Mouse (Mus musculus): ENCODE results near the gene Tbata. TPM values are rescaled to one million over a fixed set of nuclear protein-coding genes. Genes with fewer than 3 reads are reported as not detected.

The Tbata gene
- total RNA-seq, 2 experiments from 2014 or later, result not detected

DNA sequence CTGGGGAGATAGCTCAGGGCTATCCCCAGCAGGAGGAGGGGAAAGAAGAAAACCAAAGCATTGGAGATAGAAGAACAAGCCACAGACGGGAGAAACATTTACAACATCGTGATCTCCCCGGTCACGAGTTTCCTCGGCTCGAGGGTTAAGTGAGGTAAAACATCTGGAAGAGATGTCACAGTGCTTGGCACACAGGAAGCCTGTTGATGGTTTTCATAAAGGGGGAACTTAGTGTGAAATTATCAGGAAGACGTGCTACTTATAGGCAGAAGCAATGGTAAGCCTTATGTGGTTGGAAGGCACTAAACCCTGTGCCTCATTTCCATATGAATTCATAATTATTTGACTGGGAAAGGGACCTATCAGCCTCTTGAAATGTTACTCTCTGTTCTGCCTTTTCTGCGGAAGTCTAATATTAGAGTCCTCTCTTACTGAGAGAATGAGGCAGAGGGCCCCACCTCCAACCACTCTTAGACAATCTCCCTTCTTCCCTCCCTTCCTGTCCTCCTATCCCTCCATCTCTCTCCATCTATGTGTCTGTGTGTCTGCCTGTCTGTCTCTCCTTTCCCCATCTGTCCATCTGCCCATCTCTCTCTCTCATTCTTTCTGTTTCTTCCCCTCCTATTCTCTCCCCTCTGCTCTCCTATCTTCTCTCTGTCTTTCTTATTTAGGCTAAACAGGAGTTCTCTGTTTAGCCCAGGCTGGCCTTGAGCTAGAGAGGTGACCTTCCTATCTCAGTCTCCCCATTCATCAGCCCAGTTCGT, 4.2 kb upstream of the Tbata start:
- DNase-seq, result no peak

DNA sequence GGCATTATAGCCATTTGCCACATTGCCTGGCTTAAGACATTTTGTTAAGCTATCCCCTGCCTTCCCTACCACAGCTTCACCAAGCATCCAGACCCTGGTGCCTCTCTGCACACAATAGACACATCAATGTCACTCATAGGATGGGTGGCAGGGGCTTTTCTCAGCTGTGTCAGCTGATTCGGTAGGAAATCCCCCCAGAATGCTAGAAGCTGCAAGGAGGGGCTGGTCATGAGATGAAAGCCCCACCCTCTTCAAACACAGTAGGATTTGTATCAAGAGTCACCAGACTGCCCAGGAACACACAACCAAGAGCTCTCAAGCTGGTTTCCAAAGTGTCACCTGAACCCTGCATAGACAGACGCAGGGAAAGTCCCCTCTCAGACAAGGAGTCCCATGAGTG, 3.4 kb upstream of the Tbata start:
- no peak for DNase-seq

DNA sequence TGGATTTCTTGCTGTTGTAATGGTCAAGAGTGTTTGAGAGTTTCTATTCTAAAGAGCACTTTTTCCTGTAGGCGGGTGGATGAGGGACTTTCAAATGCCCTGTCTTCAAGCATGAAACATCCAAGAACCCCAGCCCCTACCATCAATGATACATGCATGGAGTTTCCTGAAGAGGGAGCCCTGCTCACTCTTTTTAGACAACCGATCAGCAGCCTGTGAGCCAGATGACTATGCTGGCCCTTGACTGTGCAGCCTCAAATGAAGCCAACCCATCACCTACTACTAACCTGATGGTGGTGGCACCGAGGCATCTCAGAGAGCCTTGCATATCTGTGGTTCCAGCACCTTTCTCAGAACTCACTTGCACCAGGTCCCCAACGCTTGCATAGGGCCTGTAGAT, 742 bp downstream of the Tbata start:
- DNase-seq, result no peak

DNA sequence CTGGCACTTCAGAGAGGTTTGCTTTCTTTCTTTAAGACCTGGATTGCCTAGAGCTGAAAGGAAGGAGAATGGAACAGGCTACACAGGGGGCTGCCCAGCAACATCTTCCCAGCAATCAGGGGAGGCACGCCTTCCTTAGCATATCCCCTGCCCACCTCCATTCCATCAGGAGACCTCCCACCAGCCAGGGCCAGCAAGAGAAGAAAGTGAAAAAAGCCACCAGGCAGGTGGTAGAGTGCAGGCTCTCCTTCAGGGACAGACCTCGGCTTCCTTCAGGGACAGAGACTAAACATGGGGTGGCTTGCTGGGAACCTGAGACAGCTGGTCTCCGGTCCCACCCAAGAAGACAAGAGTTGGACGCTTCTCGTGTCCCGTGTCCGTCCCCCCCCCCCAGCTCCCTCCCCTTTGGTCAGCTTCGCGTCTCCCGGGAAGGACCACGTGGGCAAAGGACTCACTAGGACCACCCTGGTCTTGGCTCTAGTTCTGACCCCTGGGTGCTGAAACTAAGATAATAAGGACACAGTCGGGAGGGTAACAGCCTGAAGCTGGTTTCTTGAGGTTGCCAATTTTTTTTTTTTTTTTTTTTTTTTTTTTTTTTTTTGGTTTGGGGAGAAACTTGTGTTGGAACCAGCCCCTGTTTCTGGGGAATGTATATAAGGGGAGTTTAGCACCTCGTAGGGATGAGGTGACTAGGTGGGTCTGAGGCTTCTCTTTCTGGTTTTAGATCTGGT, 3.1 kb downstream of the Tbata start:
- no peak for DNase-seq

DNA sequence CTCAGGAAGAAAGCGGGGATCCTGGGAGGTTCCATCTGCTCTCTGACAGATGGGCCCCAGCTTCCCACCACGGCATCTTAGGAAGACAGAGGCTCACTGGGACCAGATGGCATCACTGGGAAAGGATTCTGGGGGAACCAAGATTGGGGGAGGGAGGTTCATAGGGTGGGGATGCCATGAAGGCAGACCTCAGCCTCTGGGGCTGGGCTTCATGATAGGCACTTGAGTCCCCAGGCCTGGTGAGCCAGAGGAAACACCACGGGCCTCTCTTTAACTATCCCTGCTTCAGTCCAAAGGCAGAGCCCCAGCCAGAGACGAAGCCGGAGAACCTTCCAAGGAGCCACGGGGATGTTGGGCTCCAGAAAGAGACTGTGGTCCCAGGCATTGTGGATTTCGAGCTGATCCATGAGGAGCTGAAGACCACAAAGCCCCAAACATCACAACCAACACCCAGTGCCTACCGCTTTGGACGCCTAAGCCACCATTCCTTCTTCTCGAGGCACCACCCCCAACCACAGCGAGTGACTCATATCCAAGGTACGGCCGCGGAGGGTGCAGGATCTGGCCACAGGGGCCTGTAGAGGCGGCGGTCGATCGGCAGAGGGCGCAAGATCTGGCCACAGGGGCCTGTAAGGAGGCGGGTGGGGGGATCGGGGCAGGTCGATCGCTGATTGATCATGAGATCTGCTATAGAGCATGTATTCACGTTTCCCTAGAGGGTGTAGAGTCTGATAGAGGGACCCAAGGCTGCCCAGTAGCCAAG, 3.9 kb downstream of the Tbata start:
- no peak for DNase-seq

DNA sequence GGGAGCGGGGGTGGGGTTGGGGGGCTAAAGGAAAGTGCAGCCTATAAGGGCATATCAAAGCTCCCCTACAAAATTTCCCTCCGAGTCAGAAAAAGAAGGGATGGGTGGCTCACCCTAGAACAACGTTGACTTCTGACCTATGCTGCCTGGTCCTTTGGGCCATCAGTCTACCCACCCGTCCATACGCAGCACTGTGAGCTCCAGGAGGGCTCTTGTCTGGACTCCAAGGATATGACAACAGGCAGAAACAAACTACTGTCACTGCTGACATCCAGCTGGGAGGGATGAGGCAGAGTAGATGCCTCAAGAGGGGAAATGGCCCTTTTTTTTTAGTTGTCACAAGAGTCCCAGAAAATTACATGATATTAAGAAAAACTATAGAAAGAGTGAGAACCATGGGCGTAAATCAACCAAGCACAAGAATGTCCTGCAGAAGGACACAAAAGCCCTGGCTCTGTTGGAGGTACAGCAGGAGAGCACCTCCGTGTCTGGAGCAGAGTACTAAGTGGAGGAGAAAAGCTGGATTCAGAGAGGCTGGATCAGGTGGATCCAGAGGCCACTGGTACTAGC, 4.6 kb downstream of the Tbata start:
- no peak for DNase-seq

DNA sequence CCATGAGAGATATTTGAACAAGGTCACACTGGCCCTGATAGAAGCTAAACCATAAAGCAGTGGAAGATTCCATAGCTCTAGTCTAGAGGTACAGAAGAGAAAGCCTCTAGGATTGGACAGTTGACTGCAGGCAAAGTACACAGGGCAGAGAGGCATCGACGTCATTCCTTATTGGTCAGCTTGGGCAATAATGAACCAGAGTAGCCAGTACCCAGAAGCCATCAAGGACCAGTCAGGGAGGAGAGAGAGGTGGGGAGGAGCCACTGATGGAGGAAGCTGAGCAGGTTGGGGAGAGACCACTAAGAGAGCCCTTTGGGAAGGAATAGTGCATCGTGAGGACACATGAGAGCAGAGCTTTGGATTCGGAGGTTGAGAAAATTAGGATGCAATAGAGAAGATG, 6.0 kb downstream of the Tbata start:
- DNase-seq, result no peak

DNA sequence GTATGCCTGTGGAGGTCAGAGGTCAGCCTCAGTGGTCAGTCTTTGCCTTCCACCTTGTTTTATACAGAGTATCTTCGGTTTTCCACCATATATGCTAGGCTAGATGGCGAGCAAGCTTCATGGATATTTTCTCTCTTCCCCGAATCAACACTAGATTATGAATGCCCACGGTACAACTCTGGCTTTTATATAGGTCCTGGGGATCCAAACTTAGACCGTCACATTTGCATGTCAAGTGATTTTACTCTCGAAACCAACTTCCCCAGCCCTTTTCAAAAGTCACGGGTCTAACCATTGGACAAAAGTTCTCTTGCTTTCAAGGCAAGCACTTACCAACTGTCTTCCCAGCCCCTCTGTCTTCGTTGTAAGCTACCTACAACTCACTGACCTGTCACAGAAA, 6.9 kb downstream of the Tbata start:
- no peak for DNase-seq

DNA sequence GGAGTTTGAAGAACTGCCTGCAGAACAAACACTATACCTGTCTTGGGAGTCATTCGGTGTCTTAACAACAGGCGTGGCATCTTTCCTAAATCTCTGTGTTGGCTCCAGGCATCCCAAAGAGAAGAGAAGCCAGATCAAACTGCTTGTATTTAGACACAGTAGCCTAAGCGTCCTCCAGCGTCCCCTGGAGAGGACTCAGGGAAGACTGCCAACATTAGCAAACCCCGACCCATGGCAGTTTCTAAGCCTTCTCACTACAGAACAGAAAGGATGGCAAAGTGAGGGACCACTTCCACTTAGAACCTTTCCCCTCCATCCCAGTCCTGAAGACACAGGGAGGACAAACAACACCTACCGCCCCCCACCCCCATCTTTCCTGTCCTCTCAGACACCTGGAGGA, 8.2 kb downstream of the Tbata start:
- DNase-seq, result no peak

DNA sequence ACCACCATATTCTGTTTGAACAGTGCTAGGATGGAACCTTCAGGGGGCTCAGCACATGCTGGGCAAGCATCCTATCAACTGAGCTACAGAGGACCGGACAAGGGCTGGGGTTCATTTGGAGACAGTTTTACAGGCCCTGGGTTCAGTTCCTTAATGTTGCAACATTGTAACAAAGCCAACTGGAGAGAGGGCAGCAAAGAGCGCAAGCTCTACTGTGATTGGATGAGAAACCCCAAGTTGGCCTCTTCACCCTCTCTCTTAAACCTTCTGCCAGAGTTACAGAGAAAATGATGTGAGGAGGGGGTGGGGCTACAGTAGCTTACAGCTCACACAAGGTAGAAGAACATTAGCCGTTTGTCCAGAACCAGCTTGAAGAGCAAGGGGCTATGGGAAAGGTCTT, 15.2 kb downstream of the Tbata start:
- no peak for DNase-seq

DNA sequence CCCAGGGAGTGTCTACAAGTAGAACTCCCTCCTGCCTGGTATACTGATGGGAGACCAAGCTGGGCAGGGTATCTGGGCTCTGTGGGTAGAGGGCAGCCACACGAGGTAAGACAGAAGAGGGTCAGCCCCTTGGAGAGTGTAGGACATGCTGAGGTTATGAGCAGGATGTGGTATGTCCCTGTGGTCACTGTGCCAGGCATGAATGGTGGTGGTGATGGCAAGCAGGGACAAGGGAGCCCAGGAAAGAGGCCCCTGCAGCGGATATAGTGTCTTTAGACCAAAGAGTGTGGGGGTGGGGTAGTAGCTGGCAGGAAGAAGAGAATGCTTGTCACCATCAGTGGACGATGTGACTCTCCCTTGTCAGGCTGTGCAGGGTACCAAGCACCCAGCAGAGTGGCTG, 16.3 kb downstream of the Tbata start:
- no peak for DNase-seq

DNA sequence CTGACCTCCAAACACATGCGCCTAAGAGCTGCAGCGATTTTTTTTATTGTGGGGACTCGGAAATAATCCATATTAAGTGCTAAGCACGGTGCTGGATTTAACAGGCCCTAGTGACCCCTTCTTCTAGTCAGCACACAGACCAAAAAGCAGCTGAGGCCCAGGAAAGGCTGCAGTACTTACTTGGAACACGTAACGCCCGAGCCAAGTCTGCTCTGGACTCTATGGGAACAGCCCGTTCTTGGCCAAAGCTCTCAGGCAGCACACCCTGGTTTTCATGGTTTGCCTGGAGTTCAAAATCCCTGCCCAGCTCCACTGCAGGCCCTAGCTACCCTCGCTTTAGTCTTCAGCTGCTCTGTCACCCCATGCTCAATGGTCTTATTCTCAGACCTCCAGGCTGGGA, 22.9 kb downstream of the Tbata start:
- DNase-seq, result no peak

DNA sequence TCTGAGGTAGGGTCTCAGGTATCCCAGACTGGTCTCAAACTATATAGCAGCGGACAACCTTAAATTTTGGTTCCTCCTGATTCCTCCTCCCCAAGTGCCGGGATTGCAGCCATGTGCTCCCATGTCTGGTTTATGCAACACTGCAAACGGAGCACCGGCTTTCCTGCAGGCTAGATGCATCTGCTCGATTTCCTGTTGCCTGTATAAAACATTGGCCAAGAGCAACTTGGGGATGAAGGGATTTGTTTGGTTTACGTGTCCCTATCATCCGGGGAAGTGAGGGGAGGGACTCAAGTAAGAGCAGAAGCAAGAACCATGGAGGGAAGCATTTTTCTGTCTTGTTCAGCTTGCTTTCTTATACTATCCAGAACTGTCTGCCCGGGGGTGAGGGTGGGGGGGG, 23.5 kb downstream of the Tbata start:
- no peak for DNase-seq

DNA sequence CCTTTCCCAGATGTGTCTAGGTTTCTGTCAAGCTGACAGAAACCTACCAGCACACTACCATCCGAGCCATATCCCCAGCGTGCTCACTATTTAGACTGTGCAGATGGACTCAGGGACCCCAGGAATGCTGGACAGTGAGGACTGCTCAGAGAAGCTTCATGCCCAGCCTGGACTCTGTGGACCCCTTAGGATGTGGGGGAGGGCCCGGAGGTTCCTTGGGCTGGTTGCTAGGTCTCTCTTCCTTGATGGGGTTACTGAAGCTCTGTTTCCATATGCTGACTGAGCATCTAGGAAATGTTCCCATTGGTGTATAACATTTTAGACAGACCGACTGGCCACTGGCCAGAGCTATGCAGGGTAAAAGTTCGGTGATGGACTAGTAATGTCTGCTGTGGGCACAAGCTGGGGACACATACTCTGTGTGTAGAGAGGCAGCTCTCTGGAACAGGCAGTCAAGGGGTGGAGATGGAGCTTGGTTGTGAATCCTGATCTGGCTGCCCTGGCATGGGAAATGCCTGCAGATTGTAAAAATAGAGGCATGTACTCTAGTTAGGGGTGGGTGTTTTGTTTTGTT, 24.1 kb downstream of the Tbata start:
- DNase-seq, result no peak

DNA sequence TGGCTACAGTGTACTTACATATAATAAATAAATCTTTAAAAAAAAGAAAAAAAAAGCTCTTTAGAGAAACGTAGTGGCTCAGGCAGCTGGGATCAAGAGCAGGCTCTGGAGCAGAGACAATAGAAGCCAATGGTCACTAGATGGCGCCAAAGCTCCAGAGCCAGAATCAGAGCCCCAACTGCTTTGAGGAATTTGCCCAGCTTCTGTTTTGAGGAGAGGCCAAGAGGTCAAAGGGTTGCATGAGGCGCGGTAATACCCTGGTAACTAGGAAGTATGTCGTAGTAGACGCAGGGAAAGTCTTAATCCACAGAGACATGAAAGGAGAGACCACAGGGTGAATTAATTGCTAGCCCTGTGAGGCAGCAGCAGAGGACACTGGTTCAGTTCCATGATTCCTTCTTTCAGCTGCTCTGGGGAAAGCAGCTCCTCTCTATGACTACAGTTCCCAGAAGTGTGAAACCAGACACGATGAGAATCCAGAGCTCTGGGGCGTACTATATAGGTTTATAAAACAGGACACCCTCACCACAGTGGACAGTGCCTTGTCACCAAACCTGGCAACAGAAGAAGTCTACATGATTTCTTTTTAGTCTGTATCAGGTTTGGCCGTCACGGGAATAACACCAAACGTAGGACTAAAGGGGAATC, 27.9 kb downstream of the Tbata start:
- peak; percentile 75 for DNase-seq

DNA sequence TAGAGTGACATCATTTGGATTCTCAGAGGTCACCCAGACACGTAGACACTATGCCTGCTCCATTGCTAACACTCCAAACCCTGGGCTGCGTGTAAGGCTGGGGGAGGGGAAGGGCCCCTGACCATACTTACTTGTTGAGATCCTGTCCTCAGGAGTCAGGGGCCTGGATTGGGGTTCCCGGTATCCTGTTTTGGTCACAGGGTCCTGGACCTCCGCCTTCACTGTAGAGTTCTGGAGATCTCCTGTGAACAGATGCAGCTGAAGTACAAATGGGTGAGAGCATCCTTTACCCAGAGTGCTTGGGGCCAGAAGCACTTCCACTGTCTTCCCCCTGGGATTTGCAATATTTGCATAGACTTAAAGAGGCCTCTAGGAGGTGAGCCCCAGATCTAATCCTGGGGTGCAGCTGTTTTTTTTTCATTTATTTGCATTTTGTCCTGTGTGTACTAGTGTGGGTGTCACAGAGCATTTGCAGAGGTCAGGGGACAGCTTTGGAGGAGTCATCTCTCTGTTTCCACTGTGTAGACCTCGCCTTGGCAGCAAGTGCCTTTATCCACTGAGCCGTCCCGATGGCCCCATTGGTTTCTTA, 28.6 kb downstream of the Tbata start:
- DNase-seq, result no peak

DNA sequence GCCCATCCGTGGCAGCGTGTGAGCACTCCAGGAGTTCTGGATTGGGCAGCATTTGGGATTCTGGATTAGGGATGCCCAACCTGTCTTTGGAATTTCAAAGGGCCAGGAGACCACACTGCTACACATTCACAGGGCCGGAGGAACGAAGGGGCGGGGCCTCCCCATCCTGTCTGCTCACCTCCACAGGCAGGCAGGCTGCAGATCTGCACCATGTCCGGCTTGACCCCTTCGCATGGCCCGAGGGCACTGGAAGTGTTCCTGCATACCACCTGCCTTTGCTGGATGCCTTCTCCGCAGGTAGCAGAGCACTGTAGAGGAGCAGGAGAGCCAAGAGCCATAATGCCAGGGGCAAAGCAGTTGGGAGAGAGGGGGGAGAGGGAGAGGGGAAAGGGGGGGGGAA, 29.2 kb downstream of the Tbata start:
- no peak for DNase-seq

DNA sequence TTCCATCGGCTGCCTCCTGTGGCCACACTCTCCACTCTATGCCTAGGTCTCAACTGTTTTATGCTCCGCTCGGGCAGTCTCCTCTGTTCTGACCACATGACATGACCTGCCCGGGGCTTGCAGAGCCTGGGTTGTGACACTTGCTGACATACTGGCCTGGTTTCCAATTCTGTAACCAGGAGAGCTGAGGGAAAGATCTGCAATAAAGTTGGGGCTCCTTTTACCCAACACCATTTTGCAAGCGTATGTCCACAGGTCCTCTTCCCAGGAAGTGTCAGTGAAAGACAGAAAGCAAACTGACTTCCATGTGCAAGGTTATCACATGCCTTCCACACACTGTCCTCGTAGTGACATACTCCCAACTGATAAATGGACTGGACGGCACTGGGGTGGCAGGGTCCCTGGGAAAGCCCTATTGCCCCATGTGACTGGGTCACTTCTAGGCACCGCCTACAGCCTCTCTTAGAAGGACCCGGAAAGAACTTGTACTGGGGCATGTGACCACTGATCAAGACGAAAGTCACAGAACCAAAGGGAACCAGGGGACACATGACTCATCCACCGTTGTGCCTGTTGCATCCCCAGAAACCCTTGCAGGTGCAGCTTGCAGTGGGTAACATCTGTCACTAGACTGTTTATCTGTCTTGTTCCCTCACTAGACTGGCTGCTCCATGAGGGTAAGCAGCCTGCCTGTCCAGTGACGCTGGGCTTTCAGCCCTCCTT, 30.0 kb downstream of the Tbata start:
- no peak for DNase-seq

DNA sequence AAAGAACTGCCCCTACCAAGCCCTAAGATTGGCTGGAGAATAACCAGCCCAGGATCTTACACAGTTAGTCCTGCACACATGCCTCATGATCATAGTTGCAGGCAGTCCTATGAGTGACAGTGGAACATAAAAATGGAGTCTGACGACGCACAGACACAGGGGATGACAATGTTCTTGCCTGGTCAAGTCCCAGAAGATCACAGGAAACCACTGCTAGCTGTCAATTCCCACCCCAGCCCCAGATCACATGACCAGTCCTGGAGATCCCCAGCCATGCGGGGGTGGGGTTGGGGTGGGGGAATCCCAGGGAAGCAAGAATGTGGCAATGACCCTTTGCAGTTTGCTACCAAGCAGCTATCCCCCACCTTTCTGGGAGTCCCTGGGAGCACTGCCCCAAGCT, 32.2 kb downstream of the Tbata start:
- DNase-seq, result no peak

DNA sequence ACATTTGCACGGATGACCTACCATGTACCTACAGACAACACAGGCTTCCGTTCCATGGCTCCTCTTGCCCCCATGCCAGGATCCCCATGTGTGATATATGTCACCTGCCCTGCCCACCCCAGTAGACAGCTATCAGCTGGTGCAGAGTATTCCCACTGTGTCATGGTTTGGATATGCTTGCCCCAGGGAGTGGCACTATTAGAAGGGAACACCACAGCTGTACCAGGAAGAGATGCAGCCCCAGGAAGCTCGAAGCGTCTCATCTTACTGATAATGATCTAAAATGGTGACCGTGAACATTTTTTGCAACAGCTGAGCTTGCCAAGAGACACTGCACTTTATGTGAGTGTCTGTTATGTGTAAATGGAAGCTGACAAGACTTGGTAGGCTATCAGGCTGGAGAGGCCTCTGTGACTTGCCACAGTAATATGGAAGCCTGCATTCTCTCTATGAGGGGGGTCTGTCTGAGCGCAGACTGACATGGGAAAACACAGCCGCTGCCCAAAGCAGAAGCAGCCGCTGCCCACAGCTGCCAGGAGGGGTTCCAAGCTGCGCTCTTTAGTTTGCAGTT, 36.4 kb downstream of the Tbata start:
- no peak for DNase-seq

DNA sequence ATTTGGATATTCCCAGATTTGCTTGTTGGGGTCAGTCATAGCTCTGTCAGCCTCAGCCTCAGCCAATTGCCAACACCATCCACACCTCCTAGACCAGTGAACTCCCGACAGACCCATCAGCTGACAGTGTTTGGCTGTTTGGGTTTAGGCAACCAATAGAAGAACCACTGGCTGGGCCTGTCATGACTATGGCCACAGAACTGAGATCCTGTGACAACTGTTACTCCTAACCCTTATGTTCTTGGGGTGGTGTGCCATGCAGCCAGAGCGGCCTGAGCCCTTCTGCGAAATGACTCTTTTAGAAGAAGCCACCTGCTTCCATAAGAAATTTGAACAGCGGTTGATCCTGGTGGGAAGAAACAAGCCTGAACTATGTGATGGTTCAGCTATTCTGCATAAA, 39.4 kb downstream of the Tbata start:
- no peak for DNase-seq

All from gastrocnemius, postnatal 10 days (tissue).